Mouse (Mus musculus) ES-Bruce4 (cell line): ENCODE measurements around the gene Scamp4. TPM values are rescaled to one million over a fixed set of nuclear protein-coding genes. Genes with fewer than 3 reads are reported as not detected.

Experiments
- H3K27ac ChIP-seq: 2 replicates; pipeline ENCODE4 v1.5.1; 2012; ENCODE audit warnings: low read length, inconsistent platforms; ENCODE audit not compliant: insufficient read depth
- H3K27me3 ChIP-seq: 2 replicates; pipeline ENCODE4 v1.6.1; 2012; ENCODE audit warnings: mild to moderate bottlenecking, low read length, inconsistent platforms; ENCODE audit not compliant: control insufficient read depth, poor library complexity, insufficient read depth, severe bottlenecking
- H3K36me3 ChIP-seq: 2 replicates; pipeline ENCODE4 v1.6.1; 2012; ENCODE audit warnings: inconsistent platforms, mild to moderate bottlenecking, low read length, moderate library complexity; ENCODE audit not compliant: control insufficient read depth, poor library complexity, insufficient read depth, severe bottlenecking
- H3K4me1 ChIP-seq: one replicate; pipeline ENCODE4 v1.8.1; 2011; ENCODE audit warnings: low read length; ENCODE audit not compliant: control insufficient read depth, insufficient read depth
- H3K4me3 ChIP-seq: 2 replicates; pipeline ENCODE4 v1.5.1; 2011; ENCODE audit warnings: low read depth, mild to moderate bottlenecking, low read length
- H3K9ac ChIP-seq: 2 replicates; pipeline ENCODE4 v1.6.1; 2012; ENCODE audit warnings: low read depth, mild to moderate bottlenecking, inconsistent platforms; ENCODE audit not compliant: poor library complexity, severe bottlenecking
- H3K9me3 ChIP-seq: replicated peaks from 2 replicates; pipeline ENCODE4 v1.6.1; 2012; ENCODE audit warnings: mild to moderate bottlenecking, low read length, inconsistent platforms; ENCODE audit not compliant: control insufficient read depth, poor library complexity, insufficient read depth, severe bottlenecking
- CTCF ChIP-seq: IDR thresholded peaks from one replicate; pipeline ENCODE4 v1.8.1; 2011; ENCODE audit warnings: low read depth, low read length
- EP300 ChIP-seq: IDR thresholded peaks from 2 replicates; pipeline ENCODE4 v1.6.1; 2011; ENCODE audit warnings: low read depth, low read length; ENCODE audit not compliant: insufficient read depth
- POLR2A ChIP-seq: IDR thresholded peaks from one replicate; pipeline ENCODE4 v1.8.1; 2011; ENCODE audit warnings: low read length; ENCODE audit not compliant: insufficient read depth
- polyA plus RNA-seq: library from polyadenylated mRNA; stranded (reverse); fragments of >200 nt; gene quantifications from 2 replicates; pipeline ENCODE4 v1.2.4, GENCODE M21; 2011; ENCODE audit warnings: low read depth; ENCODE audit not compliant: missing spikeins, insufficient read depth, insufficient read length

Scamp4 gene
- polyA plus RNA-seq, 1 experiment = 68.9 TPM

DNA sequence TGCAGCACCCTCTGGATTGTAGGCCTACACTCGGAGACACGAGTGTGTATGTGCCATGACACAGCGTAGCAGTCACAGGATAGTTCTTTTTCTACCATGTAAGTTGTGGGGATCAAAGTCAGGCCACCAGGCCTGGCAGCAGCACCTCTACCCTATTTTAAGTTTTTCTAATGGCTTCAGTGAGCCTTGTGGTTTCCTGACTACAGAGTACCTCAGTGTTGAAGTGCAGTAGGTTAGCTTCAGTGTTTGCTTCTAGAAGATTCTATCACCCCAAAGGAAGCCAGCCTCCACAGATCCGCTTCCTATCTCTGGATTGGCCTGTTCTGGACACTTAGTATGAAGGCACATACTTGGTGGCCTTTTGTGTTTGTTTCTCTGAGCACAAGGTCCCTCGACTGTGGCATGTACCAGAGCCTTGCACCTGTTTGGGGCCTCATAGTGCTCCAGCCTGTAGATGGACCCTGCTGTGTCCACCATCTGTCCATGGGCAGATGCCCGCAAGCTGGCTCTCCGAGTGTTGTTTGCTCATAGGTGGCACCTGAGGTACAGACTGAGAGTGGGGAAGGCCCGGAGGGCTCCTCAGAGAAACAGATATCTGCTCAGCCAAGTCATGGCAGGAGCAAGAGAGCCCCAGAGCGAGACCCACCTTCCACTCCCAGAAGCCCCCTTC lies 7.6 kb downstream of the Scamp4 start:
- H3K4me1 ChIP-seq = peaks cover 2% of the 10 kb centered on the region
- H3K36me3 ChIP-seq = peaks cover 8% of the 10 kb centered on the region; the same call in 1 of the 2 replicates
- H3K4me3 ChIP-seq = no peak overlapping the region
- no peak overlapping the region for H3K9ac ChIP-seq
- no peak overlapping the region for H3K27ac ChIP-seq
- H3K27me3 ChIP-seq = no peaks in the 10 kb centered on the region
- TF ChIP-seq POLR2A = no peak
- TF ChIP-seq EP300 = no peak
- no peak for TF ChIP-seq CTCF
- H3K9me3 ChIP-seq = no peaks in the 10 kb centered on the region

DNA sequence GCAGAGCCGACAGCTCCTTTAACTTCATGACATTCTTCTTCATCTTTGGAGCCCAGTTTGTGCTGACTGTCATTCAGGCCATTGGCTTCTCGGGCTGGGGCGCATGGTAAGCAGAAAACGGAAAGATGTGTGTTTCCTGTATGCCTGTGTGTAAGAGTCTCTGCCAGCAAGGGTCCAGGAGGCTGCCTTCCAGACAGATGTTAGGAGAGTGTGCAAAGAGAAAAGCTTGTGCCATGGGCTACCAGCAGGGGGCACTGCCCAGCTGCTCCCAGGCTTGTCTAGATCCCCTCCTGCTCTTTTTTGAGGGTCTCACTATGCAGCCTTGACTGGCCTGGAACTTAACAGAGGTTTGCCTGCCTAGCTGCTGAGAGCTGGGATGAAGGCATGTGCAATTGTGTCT lies 8.4 kb downstream of the Scamp4 start:
- H3K4me3 ChIP-seq = no peak overlapping the region

DNA sequence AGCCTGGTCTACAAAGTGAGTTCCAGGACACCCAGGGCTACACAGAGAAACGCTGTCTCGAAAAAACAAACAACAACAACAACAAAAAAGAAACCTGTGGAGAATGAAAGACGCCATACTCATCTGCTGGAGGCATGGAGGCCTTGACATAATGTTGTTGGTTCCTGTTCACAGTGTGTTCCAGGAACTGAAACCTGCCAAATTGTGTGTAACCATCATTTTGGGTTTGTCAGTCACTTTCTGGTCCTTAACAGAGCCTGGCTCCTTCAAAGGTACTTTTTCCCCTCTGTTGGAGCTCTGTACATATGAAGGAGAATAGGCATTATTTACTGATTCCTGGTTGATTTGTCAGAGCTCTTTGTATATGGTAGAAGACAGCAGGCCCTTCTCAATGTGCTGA lies 9.2 kb downstream of the Scamp4 start:
- no peaks in the 10 kb centered on the region for H3K9me3 ChIP-seq
- TF ChIP-seq POLR2A = no peak
- TF ChIP-seq CTCF = no peak
- no peak for TF ChIP-seq EP300
- no peak overlapping the region for H3K27ac ChIP-seq
- no peak overlapping the region for H3K9ac ChIP-seq
- H3K27me3 ChIP-seq = no peaks in the 10 kb centered on the region
- no peaks in the 10 kb centered on the region for H3K4me1 ChIP-seq
- H3K36me3 ChIP-seq = peaks cover 11% of the 10 kb centered on the region; the same call in 1 of the 2 replicates
- no peak overlapping the region for H3K4me3 ChIP-seq

More for the DNA sequence above, 8.4 kb downstream of the Scamp4 start:
- Histone ChIP-seq H3K9ac (no peak overlapping the region), H3K36me3 (peaks cover 11% of the 10 kb centered on the region; the same call in 1 of the 2 replicates), H3K27ac (no peak overlapping the region), H3K4me1 (no peaks in the 10 kb centered on the region), H3K9me3 (no peaks in the 10 kb centered on the region), H3K27me3 (no peaks in the 10 kb centered on the region)
- TF ChIP-seq CTCF (no peak), POLR2A (no peak), EP300 (no peak)

DNA sequence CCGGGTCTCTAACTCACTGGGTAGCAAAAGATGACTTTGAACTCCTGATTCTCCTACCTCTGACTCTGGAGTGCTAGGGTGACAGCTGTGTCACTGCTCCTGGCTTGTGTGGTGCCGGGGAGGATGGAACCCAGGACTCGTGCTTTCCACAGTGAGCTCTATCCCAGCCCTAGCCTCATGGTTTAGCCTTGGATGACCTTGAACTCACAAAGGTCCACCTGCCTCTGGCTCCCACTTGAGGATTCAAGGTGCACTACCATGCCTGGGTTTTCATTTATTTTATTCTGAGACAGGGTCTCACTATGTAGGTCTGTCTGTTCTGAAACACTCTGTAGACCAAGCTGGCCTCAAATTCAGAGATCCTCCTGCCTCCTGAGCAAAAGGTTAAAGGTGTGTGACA lies 11.1 kb downstream of the Scamp4 start:
- Histone ChIP-seq H3K9ac (no peak overlapping the region), H3K9me3 (no peaks in the 10 kb centered on the region), H3K4me3 (no peak overlapping the region), H3K27me3 (no peaks in the 10 kb centered on the region), H3K27ac (no peak overlapping the region), H3K4me1 (no peaks in the 10 kb centered on the region), H3K36me3 (peaks cover 11% of the 10 kb centered on the region; the same call in 1 of the 2 replicates)
- TF ChIP-seq EP300 (no peak), CTCF (no peak), POLR2A (no peak)

DNA sequence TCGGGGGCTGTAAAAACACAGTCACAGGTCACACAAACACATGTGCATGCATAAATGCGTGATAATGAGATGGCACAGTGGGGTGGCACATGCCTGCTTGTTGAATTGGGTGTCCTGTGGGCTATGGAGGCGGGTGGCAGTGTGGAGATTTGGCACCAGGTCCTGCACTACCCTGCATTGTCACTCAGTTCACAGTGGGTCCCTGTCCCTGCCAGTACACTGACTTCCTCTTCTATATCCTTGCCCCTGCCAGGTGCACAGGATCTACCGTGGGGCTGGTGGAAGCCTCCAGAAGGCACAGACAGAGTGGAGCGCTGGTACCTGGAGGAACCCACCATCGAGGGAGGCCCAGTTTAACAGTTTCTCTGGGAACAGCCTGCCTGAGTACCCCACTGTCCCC lies 11.7 kb downstream of the Scamp4 start:
- Histone ChIP-seq H3K4me3 (no peak overlapping the region), H3K9ac (no peak overlapping the region), H3K36me3 (peaks cover 11% of the 10 kb centered on the region; the same call in 1 of the 2 replicates), H3K27me3 (no peaks in the 10 kb centered on the region), H3K9me3 (no peaks in the 10 kb centered on the region), H3K27ac (no peak overlapping the region), H3K4me1 (no peaks in the 10 kb centered on the region)
- no peak for TF ChIP-seq EP300

DNA sequence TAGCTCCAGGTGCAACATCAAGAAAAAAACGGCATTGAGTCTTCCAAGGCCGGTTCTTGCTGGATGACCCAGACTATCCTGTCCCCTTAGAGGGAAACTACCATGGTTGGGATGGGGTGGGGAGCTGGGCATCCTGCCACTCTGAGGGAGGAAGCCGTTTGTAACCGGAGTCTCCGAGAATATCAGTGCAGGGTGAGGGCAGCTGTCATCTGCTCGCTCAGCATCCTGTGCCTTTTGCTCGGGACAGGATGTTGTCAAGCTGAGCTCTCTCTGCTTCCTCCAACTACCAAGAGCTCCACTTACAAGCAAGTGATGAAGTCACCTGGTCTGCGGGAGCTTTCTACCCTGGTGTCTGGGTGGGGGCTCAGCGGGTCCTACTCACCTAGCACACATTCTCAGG lies 15.5 kb downstream of the Scamp4 start:
- Histone ChIP-seq H3K4me1 (no peaks in the 10 kb centered on the region), H3K9ac (no peak overlapping the region), H3K9me3 (no peaks in the 10 kb centered on the region), H3K27me3 (no peaks in the 10 kb centered on the region), H3K36me3 (peaks cover 6% of the 10 kb centered on the region; the same call in 1 of the 2 replicates), H3K27ac (no peak overlapping the region), H3K4me3 (no peak overlapping the region)
- no peak for TF ChIP-seq POLR2A
- no peak for TF ChIP-seq EP300
- TF ChIP-seq CTCF = no peak
